Mouse (Mus musculus) cerebellum, postnatal 10 days (tissue): Measurements from ENCODE around the gene Cdc34.
"Not testable (repeated sequence)": the region's sequence is repeated elsewhere in the genome, so short reads cannot be mapped to it uniquely, and the experiment has no call there.

Experiments
- DNase-seq, 2 experiments: peaks; one replicate each; pipeline ENCODE4 v3.0.0; 2021; ENCODE audit warnings: mixed read lengths in 2 of 2

Gene Cdc34

GRCm38 (mm10) chr10:79697916-79698315 is 15.9 kb downstream of the Cdc34 start:
- peak; percentile 91 to 94 for DNase-seq

GRCm38 (mm10) chr10:79698459-79698858 is 16.5 kb downstream of the Cdc34 start:
- DNase-seq, result peak; percentile 22 to 30

GRCm38 (mm10) chr10:79700676-79701075 is 18.7 kb downstream of the Cdc34 start:
- peak; percentile 17 to 27 for DNase-seq

GRCm38 (mm10) chr10:79701443-79702129 is 19.6 kb downstream of the Cdc34 start:
- DNase-seq, result peak; percentile 19 to 29

- DNase-seq, result not testable (repeated sequence)
These were observed 21.0 kb downstream of the Cdc34 start for GRCm38 (mm10) chr10:79702970-79703369.

- DNase-seq, result no peak
These were observed 21.5 kb downstream of the Cdc34 start for GRCm38 (mm10) chr10:79703541-79703940.

- DNase-seq, result peak; percentile 100
These were observed 22.3 kb downstream of the Cdc34 start, which contains the start of gene Bsg for GRCm38 (mm10) chr10:79704065-79704969. Gene Bsg (plus strand): TSS chr10:79704491.

GRCm38 (mm10) chr10:79704970-79705360 is 23.0 kb downstream of the Cdc34 start:
- DNase-seq, result peak; percentile 28 to 50

- no peak for DNase-seq
These were observed 24.0 kb downstream of the Cdc34 start for GRCm38 (mm10) chr10:79705951-79706350.

GRCm38 (mm10) chr10:79706406-79707094 is 24.6 kb downstream of the Cdc34 start:
- DNase-seq, result peak; percentile 47 to 51

GRCm38 (mm10) chr10:79707162-79707561 is 25.2 kb downstream of the Cdc34 start:
- peak; percentile 47 to 49 for DNase-seq

GRCm38 (mm10) chr10:79707759-79708158 is 25.8 kb downstream of the Cdc34 start:
- DNase-seq, result no peak

GRCm38 (mm10) chr10:79708668-79709067 is 26.7 kb downstream of the Cdc34 start:
- DNase-seq, result peak in 1 of 2 experiments; percentile 36

GRCm38 (mm10) chr10:79709307-79709706 is 27.3 kb downstream of the Cdc34 start:
- no peak for DNase-seq

- DNase-seq, result peak; percentile 20 to 50
These were observed 30.0 kb downstream of the Cdc34 start for GRCm38 (mm10) chr10:79712029-79712428.

- peak; percentile 94 to 96 for DNase-seq
These were observed 30.6 kb downstream of the Cdc34 start for GRCm38 (mm10) chr10:79712499-79713126.

GRCm38 (mm10) chr10:79713163-79713562 is 31.2 kb downstream of the Cdc34 start:
- DNase-seq, result peak in 1 of 2 experiments; percentile 13

- DNase-seq, result peak; percentile 81 to 84
These were observed 33.0 kb downstream of the Cdc34 start for GRCm38 (mm10) chr10:79714996-79715395.

- DNase-seq, result peak; percentile 76 to 78
These were observed 34.4 kb downstream of the Cdc34 start, which contains the start of gene Hcn2 for GRCm38 (mm10) chr10:79716254-79716987. Gene Hcn2 (plus strand): TSS chr10:79716634.

GRCm38 (mm10) chr10:79716988-79717355 is 35.0 kb downstream of the Cdc34 start:
- DNase-seq, result peak; percentile 62 to 63

GRCm38 (mm10) chr10:79717640-79718357 is 35.8 kb downstream of the Cdc34 start:
- DNase-seq, result peak; percentile 74 to 79
